Mouse (Mus musculus) midbrain, embryonic 12.5 days (tissue): ENCODE results near the gene Hoxa10. TPM values are rescaled to one million over a fixed set of nuclear protein-coding genes. Genes with fewer than 3 reads are reported as not detected.

Experiments
- ATAC-seq: fragments of 200-750 bp; cut with Nextera tagmentation; 2 replicates; pipeline ENCODE4 v1.8.0; 2017; ENCODE audit warnings: low read depth, moderate TSS enrichment, moderate library complexity; ENCODE audit not compliant: low FRiP score
- H3K27ac ChIP-seq: fragments of 300-500 bp; sonication (generic); replicated peaks from 2 replicates; pipeline ENCODE4 v1.5.1; 2016; ENCODE audit warnings: mild to moderate bottlenecking
- H3K27me3 ChIP-seq: fragments of 300-500 bp; sonication (generic); 2 replicates; pipeline ENCODE4 v1.6.1; 2016; ENCODE audit warnings: mild to moderate bottlenecking
- H3K36me3 ChIP-seq: fragments of 300-500 bp; sonication (generic); 2 replicates; pipeline ENCODE4 v1.6.1; 2016
- H3K4me1 ChIP-seq: fragments of 300-500 bp; sonication (generic); 2 replicates; pipeline ENCODE4 v1.6.1; 2016
- H3K4me2 ChIP-seq: fragments of 300-500 bp; sonication (generic); replicated peaks from 2 replicates; pipeline ENCODE4 v1.6.1; 2016; ENCODE audit warnings: mild to moderate bottlenecking, moderate library complexity
- H3K4me3 ChIP-seq: fragments of 300-500 bp; sonication (generic); 2 replicates; pipeline ENCODE4 v1.5.1; 2016; ENCODE audit warnings: mild to moderate bottlenecking
- H3K9ac ChIP-seq: fragments of 300-500 bp; sonication (generic); replicated peaks from 2 replicates; pipeline ENCODE4 v1.6.1; 2016; ENCODE audit warnings: mild to moderate bottlenecking, moderate library complexity
- H3K9me3 ChIP-seq: fragments of 300-500 bp; sonication (generic); 2 replicates; pipeline ENCODE4 v1.6.1; 2016; ENCODE audit warnings: mild to moderate bottlenecking
- WGBS: fragments of 180-500 bp; shearing (Covaris S2); methylation state at CpG from one replicate; pipeline ENCODE4 v1.1.7; 2016; 5-methylcytosine and 5-hydroxymethylcytosine counted together
- polyA plus RNA-seq: library from polyadenylated mRNA; unstranded; fragments of >200 nt; fragmentation: Nextera tagmentation; extraction: Ambion mirVana; gene quantifications from 2 replicates; pipeline ENCODE4 v1.2.1, GENCODE M21; 2016

The Hoxa10 gene
- polyA plus RNA-seq, 1 experiment from 2014 or later: not detected

DNA sequence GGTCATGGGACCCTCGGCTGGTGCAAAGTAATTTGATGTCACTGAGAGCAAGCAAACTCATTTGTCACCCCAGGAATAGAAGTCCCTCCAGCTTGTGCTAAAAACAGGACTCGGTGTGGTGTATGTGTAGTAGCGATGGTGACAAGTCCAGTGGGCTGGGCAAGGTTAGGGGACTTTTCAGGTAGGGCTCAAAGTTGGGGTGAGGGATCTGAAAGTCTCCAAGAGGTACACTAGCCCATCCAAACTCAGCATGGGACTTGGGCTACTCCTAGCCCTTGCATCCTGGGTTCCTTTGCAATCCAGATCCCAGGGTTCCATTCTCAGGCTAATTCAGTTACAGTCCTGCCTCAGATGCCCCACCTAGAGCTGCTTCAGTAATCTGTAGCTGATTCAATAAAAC is 28.1 kb upstream of the Hoxa10 start:
- Histone ChIP-seq H3K4me3 (no peak overlapping the region), H3K4me1 (no peaks in the 10 kb centered on the region), H3K9ac (no peak overlapping the region), H3K27ac (no peak overlapping the region), H3K36me3 (no peaks in the 10 kb centered on the region), H3K9me3 (no peaks in the 10 kb centered on the region), H3K4me2 (no peak overlapping the region), H3K27me3 (peaks cover 96% of the 10 kb centered on the region)
- WGBS: 2% methylated on average over 3 of the region's 3 CpGs
- no peak for ATAC-seq

DNA sequence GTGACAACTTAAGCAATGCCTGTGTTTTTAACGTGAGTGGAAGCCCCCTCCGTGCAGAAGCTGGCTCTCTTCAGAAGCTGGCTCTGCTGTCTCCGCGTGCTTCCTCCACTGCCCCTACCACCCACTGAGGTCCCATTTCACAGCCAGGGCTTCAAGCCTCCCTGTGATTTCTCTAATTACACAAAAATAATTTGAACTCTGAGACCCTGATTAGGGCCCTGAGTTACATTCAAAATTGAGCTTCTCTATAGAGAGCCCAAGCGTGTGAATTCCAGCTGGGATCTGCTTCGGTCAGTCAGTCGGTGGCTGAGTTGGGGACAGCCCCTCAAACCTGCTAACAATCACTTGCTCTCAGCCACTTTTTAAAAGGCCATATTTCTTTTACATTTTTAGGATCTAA is 27.7 kb upstream of the Hoxa10 start:
- Histone ChIP-seq H3K4me3 (no peak overlapping the region), H3K4me1 (no peaks in the 10 kb centered on the region), H3K9me3 (no peaks in the 10 kb centered on the region), H3K4me2 (no peak overlapping the region), H3K27ac (no peak overlapping the region), H3K9ac (no peak overlapping the region), H3K27me3 (peaks cover 96% of the 10 kb centered on the region), H3K36me3 (no peaks in the 10 kb centered on the region)
- whole genome bisulfite sequencing: 1% methylated on average over 7 of the region's 7 CpGs
- ATAC-seq: no peak

DNA sequence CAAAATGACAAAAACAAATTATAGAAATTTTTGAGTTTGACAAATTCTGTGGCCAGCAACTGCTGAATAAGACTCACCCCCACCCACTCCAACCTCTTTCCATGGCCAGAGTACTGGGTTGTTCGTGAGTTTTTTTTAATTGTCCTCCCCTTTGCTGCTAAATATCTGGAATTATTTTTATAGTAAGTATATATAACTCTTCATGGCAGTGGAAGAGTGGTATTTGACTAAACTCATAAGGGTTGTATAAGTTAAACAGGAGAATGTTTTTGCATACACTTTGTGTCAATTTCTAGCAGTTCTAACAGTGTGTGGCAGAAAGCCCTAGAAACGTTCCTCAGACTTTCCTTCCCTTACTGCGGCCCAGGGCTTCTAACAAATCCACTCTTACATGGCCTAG is 27.0 kb upstream of the Hoxa10 start:
- H3K4me2 ChIP-seq: no peak overlapping the region
- H3K36me3 ChIP-seq: no peaks in the 10 kb centered on the region
- no peaks in the 10 kb centered on the region for H3K4me1 ChIP-seq
- H3K9me3 ChIP-seq: no peaks in the 10 kb centered on the region
- ATAC-seq: no peak
- no peak overlapping the region for H3K4me3 ChIP-seq
- no peak overlapping the region for H3K27ac ChIP-seq
- peaks cover 96% of the 10 kb centered on the region for H3K27me3 ChIP-seq
- H3K9ac ChIP-seq: no peak overlapping the region
- WGBS: 9% methylated on average over 3 of the region's 3 CpGs

DNA sequence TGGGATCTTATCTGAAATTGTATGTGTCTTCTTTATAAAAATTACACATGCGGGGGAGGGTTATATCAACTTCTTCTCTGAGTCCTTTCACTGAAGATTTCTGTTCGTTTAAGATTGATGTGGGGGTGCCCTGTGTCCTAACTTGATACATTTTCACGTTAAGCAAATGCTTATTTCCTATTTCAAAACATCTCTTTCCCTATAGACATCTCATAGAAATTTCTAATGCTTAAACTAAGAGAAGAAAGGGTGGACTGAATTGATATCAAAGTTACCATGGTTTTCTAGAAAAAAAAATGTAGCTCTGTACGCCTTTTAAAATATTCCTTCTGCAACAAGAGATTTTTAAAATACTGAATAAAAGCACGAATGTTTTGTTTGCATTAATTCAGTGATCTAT is 26.6 kb upstream of the Hoxa10 start:
- 23% methylated on average over 5 of the region's 5 CpGs for whole genome bisulfite sequencing
- Histone ChIP-seq H3K27ac (no peak overlapping the region), H3K9me3 (no peaks in the 10 kb centered on the region), H3K36me3 (no peaks in the 10 kb centered on the region), H3K27me3 (peaks cover 96% of the 10 kb centered on the region), H3K4me2 (no peak overlapping the region), H3K4me1 (no peaks in the 10 kb centered on the region), H3K9ac (no peak overlapping the region), H3K4me3 (no peak overlapping the region)
- no peak for ATAC-seq

DNA sequence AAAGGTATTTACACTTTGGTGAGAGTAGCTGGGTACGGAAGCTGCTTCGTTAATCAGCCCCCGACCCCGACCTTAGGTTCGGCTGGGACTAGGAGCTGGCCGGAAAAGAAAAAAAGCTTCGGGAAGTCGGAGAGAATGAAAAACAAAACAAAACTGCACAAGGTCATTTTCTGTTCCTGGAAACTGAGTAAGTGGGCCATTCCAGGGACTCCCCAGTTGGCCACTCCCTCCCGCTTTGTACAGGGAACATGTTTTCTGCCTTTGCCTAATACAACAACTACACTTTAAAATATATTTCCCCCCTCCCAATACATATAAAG is 26.0 kb upstream of the Hoxa10 start:
- no peaks in the 10 kb centered on the region for H3K36me3 ChIP-seq
- H3K4me3 ChIP-seq: no peak overlapping the region
- no peak overlapping the region for H3K4me2 ChIP-seq
- H3K9ac ChIP-seq: no peak overlapping the region
- H3K27ac ChIP-seq: no peak overlapping the region
- no peaks in the 10 kb centered on the region for H3K9me3 ChIP-seq
- H3K27me3 ChIP-seq: peaks cover 98% of the 10 kb centered on the region
- ATAC-seq: no peak
- H3K4me1 ChIP-seq: no peaks in the 10 kb centered on the region
- 1% methylated on average over 9 of the region's 9 CpGs for WGBS

DNA sequence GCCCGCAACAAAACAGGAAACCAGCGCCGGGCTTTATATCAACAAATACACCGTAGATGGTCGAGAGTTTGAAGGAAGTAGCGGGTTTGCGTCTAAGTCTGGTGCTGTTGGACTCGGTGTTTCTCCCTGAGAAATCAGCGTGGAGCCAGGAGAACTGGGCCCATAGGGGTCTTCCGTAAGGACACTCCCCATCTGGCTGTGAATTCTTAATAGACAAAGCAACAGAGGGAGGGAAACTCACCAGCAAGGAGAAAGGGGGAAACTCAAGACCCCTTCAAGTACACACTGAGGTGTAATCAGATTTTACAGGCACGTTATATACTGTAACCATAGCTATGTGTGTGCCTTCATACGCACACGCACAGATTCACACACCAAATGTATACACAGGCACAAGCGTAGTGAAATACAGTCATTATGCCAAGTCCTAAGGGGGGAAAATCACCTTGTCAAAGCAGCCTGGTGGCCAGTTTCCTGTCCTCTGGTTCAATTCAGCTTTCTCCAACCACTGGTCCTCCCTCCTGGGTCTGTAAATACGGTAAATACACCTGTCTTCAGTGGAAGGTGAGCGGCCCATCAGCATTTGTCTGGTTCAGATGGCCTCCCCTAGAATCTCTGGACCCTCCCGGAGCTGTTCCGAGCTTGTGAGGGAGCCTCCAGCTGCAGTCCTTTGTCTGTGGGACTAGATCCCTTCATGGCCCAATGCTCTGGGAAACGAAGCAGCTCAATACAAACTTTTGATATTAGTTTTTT is 25.4 kb upstream of the Hoxa10 start:
- H3K9ac ChIP-seq: no peak overlapping the region
- no peaks in the 10 kb centered on the region for H3K4me1 ChIP-seq
- H3K4me3 ChIP-seq: no peak overlapping the region
- H3K27ac ChIP-seq: no peak overlapping the region
- under 1% methylated on average over 19 of the region's 19 CpGs for WGBS
- H3K27me3 ChIP-seq: peaks cover 98% of the 10 kb centered on the region
- ATAC-seq: no peak
- H3K9me3 ChIP-seq: no peaks in the 10 kb centered on the region
- no peaks in the 10 kb centered on the region for H3K36me3 ChIP-seq
- no peak overlapping the region for H3K4me2 ChIP-seq

DNA sequence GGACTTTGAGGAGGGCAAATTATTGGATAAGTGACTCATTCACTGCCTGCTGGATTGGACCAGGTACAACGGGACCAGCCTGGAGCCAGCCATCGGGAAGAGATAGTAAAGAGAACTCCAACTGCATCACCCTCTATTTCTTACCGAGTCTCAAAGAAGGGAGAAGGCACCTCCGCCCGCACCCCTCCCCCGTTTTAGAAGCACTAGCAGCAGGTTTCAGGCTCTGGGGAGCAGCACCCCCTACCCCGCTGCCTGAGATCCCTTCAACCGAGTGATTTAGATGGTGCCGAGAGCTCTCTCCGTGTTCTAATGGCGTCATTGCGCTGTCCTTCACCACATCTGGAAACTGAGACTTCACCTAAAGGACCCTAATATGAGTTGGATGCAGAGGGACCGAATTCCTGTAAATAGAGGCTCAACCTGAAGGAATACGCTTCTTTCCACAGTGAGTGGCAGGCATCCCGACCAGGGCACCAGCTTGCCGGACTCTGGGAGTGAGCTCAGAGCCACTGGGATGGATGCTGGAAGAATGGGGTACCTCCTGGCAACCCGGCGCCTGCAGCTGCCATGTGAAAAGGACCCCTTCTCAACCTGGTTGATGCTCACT is 24.8 kb upstream of the Hoxa10 start:
- 2% methylated on average over 18 of the region's 18 CpGs for WGBS
- no peak for ATAC-seq

DNA sequence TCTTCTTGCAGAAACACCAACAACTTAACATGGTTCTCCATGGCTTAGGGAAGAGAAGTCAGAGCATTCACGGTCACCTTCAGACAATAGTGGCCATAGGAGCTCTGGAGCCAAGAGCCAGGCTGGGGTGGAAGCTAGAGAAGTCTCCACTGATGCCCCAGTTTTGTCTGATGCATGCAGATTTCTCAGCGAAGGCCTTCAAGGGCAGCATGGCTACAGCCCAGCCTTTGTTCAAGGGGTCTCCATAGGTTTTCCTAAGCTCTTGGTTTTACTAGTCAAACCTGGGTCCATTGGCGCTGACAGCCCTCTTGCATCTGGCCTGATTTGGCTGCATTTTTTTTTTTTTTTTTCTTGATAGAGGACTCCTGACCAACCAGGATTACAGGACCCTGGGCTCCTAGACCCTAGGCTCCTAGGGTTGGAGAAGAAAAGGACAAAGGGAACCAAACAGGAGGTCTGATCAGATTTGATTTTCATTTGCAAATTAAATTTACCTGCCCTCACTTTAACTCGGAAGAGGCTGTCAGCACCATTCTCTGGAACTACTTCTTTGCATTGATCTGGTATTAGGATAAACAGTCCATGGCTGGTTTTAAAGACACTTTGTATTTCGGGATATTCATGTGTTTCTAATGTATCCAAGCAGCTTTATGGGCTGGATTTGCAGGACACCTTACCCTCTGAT is 23.6 kb upstream of the Hoxa10 start:
- Histone ChIP-seq H3K9me3 (no peaks in the 10 kb centered on the region), H3K4me2 (no peak overlapping the region), H3K36me3 (no peaks in the 10 kb centered on the region), H3K4me1 (peaks cover 9% of the 10 kb centered on the region), H3K9ac (no peak overlapping the region), H3K27ac (no peak overlapping the region), H3K27me3 (peaks cover 97% of the 10 kb centered on the region), H3K4me3 (no peak overlapping the region)
- no peak for ATAC-seq
- WGBS: 3% methylated on average over 5 of the region's 5 CpGs

More for the DNA sequence above, 24.8 kb upstream of the Hoxa10 start:
- H3K9me3 ChIP-seq: no peaks in the 10 kb centered on the region
- H3K9ac ChIP-seq: no peak overlapping the region
- H3K4me1 ChIP-seq: peaks cover 6% of the 10 kb centered on the region
- H3K4me2 ChIP-seq: no peak overlapping the region
- no peak overlapping the region for H3K27ac ChIP-seq
- no peaks in the 10 kb centered on the region for H3K36me3 ChIP-seq
- no peak overlapping the region for H3K4me3 ChIP-seq
- peaks cover 98% of the 10 kb centered on the region for H3K27me3 ChIP-seq

DNA sequence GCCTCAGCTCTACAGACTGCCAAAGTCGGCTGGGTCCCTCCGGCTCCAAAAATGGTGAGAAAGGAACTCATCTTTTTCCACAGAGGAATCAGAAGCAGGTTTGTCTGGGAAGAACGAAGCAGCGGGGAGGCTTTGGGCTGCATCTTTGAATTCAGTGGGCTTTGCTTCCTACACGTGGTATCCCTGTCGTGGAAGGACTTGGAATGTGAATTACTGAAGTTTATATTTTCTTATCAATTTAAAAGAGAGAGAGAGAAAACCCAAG is 22.6 kb upstream of the Hoxa10 start:
- H3K27ac ChIP-seq: no peak overlapping the region
- no peaks in the 10 kb centered on the region for H3K36me3 ChIP-seq
- no peak overlapping the region for H3K4me2 ChIP-seq
- H3K27me3 ChIP-seq: peaks cover 97% of the 10 kb centered on the region
- no peak for ATAC-seq
- H3K9me3 ChIP-seq: no peaks in the 10 kb centered on the region
- H3K4me1 ChIP-seq: peaks cover 9% of the 10 kb centered on the region
- under 1% methylated on average over 6 of the region's 6 CpGs for WGBS
- H3K9ac ChIP-seq: no peak overlapping the region
- no peak overlapping the region for H3K4me3 ChIP-seq

DNA sequence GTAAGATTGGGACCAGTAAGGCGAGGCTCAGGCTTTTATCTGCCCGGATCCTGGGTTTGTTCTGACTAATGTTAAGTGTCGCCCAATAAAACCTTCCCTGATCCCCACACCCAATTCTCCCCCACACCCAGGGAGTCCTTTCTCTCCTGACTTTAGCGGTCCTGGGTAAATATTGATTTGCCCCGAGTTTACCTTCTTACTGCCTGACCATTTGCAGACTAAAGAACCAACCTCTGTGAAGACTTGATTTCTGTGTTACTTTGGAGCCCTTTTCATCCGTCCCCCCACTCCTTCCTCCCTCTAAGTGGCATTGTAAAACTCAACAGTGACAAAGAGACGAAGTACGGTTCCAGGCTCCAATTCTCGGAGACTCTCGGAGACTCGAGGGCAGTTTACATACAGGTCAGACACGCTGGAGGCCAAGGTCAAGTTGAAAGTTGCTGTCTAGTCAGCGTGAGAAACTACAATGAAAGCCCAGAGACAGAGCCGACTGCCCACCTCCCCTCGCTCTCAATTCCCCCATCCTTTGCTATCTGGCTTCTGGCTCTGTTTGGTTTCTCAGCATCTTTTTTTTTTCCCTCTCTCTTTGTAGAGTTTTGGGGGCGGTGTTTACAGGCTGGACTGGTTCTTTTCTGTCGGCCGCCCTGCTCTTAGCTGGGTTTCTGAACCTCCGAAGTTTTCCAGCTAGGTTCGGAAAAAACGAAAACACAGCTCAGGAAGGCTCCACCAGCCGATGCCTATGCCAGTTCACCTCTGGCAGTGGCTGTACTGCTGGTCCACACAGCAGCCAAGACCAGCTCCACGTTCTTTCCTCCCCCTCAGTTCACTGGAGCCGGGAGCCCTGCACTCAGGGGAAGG is 22.0 kb upstream of the Hoxa10 start:
- Histone ChIP-seq H3K27me3 (peaks cover 94% of the 10 kb centered on the region), H3K4me1 (peaks cover 9% of the 10 kb centered on the region), H3K4me2 (no peak overlapping the region), H3K9me3 (no peaks in the 10 kb centered on the region), H3K36me3 (no peaks in the 10 kb centered on the region), H3K27ac (no peak overlapping the region), H3K4me3 (no peak overlapping the region), H3K9ac (no peak overlapping the region)
- 2% methylated on average over 24 of the region's 24 CpGs for WGBS
- no peak for ATAC-seq

DNA sequence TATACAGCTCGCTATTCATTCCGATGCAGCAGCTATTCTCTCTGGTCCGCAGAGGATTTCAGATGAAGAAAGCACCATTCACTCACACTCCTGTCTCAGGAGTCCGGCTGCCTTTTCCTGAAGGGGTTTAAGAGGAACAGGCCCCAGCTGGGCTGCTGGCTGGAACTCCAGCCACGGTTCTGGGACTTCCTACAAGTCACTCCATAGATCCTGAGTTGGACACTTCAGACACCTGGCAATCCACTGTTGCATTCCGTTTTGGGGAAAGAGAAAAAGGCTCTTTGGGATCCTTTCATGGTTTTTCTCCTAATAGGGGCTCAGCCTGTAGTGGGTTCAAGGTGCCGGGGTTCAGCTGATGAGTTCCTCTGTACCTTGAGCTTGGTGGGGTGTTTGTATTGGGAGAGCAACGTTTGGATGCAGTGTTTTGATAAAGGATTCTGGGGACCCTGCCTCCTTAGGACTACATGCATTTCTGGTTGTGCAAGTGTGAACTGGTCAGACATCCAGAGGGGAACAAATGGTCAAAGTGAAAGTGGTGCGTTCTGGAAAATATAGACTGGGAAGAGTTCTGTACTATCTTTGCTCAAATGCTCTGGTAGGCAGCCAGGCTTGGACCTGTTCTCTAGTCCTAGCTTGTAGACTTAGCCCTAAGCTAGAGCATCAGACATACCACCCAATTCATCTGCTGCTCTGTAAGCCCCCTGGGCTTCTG is 21.3 kb upstream of the Hoxa10 start:
- Histone ChIP-seq H3K4me3 (no peak overlapping the region), H3K4me2 (no peak overlapping the region), H3K9ac (no peak overlapping the region), H3K27ac (no peak overlapping the region), H3K27me3 (peaks cover 95% of the 10 kb centered on the region), H3K4me1 (peaks cover 9% of the 10 kb centered on the region), H3K36me3 (no peaks in the 10 kb centered on the region), H3K9me3 (no peaks in the 10 kb centered on the region)
- ATAC-seq: no peak
- WGBS: 3% methylated on average over 9 of the region's 9 CpGs
